Mouse (Mus musculus): ENCODE data around the gene Tmem186. TPM values are rescaled to one million over a fixed set of nuclear protein-coding genes. Genes with fewer than 3 reads are reported as not detected.
A peak's percentile ranks its signal among the peaks of the same experiment; 100 is the strongest.

Gene Tmem186
- polyA plus RNA-seq, 1 experiment from 2014 or later: 14.8 TPM

GRCm38 (mm10) chr16:8663022-8663421 is 25.5 kb upstream of the Tmem186 start:
- no peak overlapping the region for H3K4me3 ChIP-seq (ENCODE audit: low read depth, low read length)
- H3K4me2 ChIP-seq (ENCODE audit: low read length): no peak overlapping the region
- WGBS: 63% methylated on average over 1 of the region's 2 CpGs
- H3K9me3 ChIP-seq (replicated peaks; ENCODE audit: control insufficient read depth, low read length): no peaks in the 10 kb centered on the region
- DNase-seq (ENCODE audit: low spot score): no peak
- no peak overlapping the region for H3K9ac ChIP-seq (ENCODE audit: low read length)
- H3K27ac ChIP-seq (ENCODE audit: low read depth, low read length): no peak overlapping the region
- no peaks in the 10 kb centered on the region for H3K27me3 ChIP-seq (replicated peaks; ENCODE audit: control insufficient read depth, insufficient read depth, low read length)
- peaks cover 4% of the 10 kb centered on the region; the same call in 1 of the 2 replicates for H3K4me1 ChIP-seq (ENCODE audit: control insufficient read depth, insufficient read depth, low read length)
- peaks cover 55% of the 10 kb centered on the region for H3K36me3 ChIP-seq (ENCODE audit: control insufficient read depth, insufficient read depth, low read length)
- no peak for ATAC-seq

GRCm38 (mm10) chr16:8658764-8659163 is 21.3 kb upstream of the Tmem186 start:
- no peaks in the 10 kb centered on the region for H3K4me1 ChIP-seq (ENCODE audit: control insufficient read depth, insufficient read depth, low read length)
- H3K27me3 ChIP-seq (replicated peaks; ENCODE audit: control insufficient read depth, insufficient read depth, low read length): no peaks in the 10 kb centered on the region
- no peak for ATAC-seq
- peaks cover 86% of the 10 kb centered on the region for H3K36me3 ChIP-seq (ENCODE audit: control insufficient read depth, insufficient read depth, low read length)
- no peak overlapping the region for H3K27ac ChIP-seq (ENCODE audit: low read depth, low read length)
- H3K9ac ChIP-seq (ENCODE audit: low read length): no peak overlapping the region
- no peak overlapping the region for H3K4me3 ChIP-seq (ENCODE audit: low read depth, low read length)
- 88% methylated on average over 4 of the region's 4 CpGs for WGBS
- no peak overlapping the region for H3K4me2 ChIP-seq (ENCODE audit: low read length)
- DNase-seq (ENCODE audit: low spot score): no peak
- no peaks in the 10 kb centered on the region for H3K9me3 ChIP-seq (replicated peaks; ENCODE audit: control insufficient read depth, low read length)

GRCm38 (mm10) chr16:8658349-8658748 is 20.8 kb upstream of the Tmem186 start:
- no peaks in the 10 kb centered on the region for H3K4me1 ChIP-seq (ENCODE audit: control insufficient read depth, insufficient read depth, low read length)
- H3K4me3 ChIP-seq (ENCODE audit: low read depth, low read length): no peak overlapping the region
- no peaks in the 10 kb centered on the region for H3K27me3 ChIP-seq (replicated peaks; ENCODE audit: control insufficient read depth, insufficient read depth, low read length)
- H3K9me3 ChIP-seq (replicated peaks; ENCODE audit: control insufficient read depth, low read length): no peaks in the 10 kb centered on the region
- DNase-seq (ENCODE audit: low spot score) (no peak), ATAC-seq (no peak)
- H3K36me3 ChIP-seq (ENCODE audit: control insufficient read depth, insufficient read depth, low read length): peaks cover 86% of the 10 kb centered on the region
- 80% methylated on average over 4 of the region's 4 CpGs for WGBS
- no peak overlapping the region for H3K4me2 ChIP-seq (ENCODE audit: low read length)
- H3K27ac ChIP-seq (ENCODE audit: low read depth, low read length): no peak overlapping the region
- H3K9ac ChIP-seq (ENCODE audit: low read length): no peak overlapping the region

DNA sequence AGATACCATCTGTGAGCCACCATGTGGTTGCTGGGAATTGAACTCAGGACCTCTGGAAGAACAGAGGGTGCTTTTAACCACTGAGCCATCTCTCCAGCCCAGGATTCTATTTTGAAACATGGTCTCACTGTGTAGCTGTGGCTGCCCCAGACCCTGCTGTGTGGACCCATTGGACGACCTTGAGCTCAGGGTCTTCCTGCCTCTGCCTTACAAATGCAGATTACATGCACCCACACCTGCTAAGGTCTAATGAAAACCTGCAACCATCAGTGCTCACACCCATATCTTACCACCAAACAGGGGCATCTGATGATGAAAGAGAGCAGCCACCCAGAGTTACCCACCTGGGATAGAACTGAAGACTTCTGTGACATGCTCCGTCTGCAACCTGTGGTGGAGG is 18.7 kb upstream of the Tmem186 start:
- Histone ChIP-seq H3K4me2 (ENCODE audit: low read length) (no peak overlapping the region), H3K4me1 (ENCODE audit: control insufficient read depth, insufficient read depth, low read length) (no peaks in the 10 kb centered on the region), H3K36me3 (ENCODE audit: control insufficient read depth, insufficient read depth, low read length) (peaks cover 80% of the 10 kb centered on the region), H3K27ac (ENCODE audit: low read depth, low read length) (no peak overlapping the region), H3K4me3 (ENCODE audit: low read depth, low read length) (no peak overlapping the region), H3K9ac (ENCODE audit: low read length) (no peak overlapping the region), H3K9me3 (replicated peaks; ENCODE audit: control insufficient read depth, low read length) (no peaks in the 10 kb centered on the region), H3K27me3 (replicated peaks; ENCODE audit: control insufficient read depth, insufficient read depth, low read length) (no peaks in the 10 kb centered on the region)
- DNase-seq (ENCODE audit: low spot score): no peak
- 91% methylated on average over 2 of the region's 2 CpGs for WGBS
- no peak for ATAC-seq

DNA sequence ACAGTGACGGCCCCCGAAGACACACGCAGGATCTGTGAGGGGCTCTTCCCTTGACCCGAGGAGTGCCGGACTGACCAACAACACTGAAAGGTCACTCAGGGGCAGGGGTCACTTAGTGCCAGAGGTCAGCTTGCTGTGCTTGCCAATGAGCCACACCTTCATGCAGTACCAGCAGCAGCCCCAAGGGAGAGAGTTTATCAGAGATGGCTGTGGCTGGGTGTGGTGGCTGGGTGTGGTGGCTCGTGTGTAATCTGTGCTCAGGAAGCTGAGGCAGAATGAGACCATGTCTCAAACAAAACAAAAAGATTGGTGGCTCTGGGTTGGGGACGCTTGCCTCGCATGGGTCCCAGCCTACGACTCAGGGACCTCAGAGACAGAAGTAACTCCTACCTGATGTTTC is 18.1 kb upstream of the Tmem186 start:
- peaks cover 80% of the 10 kb centered on the region for H3K36me3 ChIP-seq (ENCODE audit: control insufficient read depth, insufficient read depth, low read length)
- no peak overlapping the region for H3K9ac ChIP-seq (ENCODE audit: low read length)
- no peak for ATAC-seq
- 91% methylated on average over 9 of the region's 9 CpGs for WGBS
- H3K4me2 ChIP-seq (ENCODE audit: low read length): no peak overlapping the region
- no peak for DNase-seq (ENCODE audit: low spot score)
- no peaks in the 10 kb centered on the region for H3K9me3 ChIP-seq (replicated peaks; ENCODE audit: control insufficient read depth, low read length)
- no peaks in the 10 kb centered on the region for H3K27me3 ChIP-seq (replicated peaks; ENCODE audit: control insufficient read depth, insufficient read depth, low read length)
- no peaks in the 10 kb centered on the region for H3K4me1 ChIP-seq (ENCODE audit: control insufficient read depth, insufficient read depth, low read length)
- H3K4me3 ChIP-seq (ENCODE audit: low read depth, low read length): no peak overlapping the region
- no peak overlapping the region for H3K27ac ChIP-seq (ENCODE audit: low read depth, low read length)

GRCm38 (mm10) chr16:8655108-8655507 is 17.6 kb upstream of the Tmem186 start:
- H3K36me3 ChIP-seq (ENCODE audit: control insufficient read depth, insufficient read depth, low read length): peaks cover 78% of the 10 kb centered on the region
- WGBS: 85% methylated on average over 6 of the region's 6 CpGs

DNA sequence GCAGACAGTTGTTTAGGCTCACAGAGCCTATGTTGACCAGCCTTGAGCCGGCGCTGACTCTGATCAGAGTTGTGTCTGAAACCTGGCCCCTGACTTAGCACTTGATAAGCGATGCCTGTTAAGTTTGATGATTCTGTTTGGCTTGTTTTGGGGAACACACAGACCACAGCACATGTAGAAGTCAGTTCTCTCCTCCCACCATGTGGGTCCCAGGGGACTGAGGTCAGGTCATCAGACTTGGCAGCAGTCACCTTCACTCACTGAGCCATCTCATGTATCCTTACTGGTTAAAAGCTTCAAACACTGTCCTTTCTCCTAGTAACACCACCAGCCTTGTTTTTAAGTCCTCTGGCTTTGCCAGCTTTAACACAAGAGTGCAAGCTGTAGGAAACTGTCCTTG is 12.5 kb upstream of the Tmem186 start:
- ATAC-seq (no peak), DNase-seq (ENCODE audit: low spot score) (no peak)
- H3K4me1 ChIP-seq (ENCODE audit: control insufficient read depth, insufficient read depth, low read length): no peaks in the 10 kb centered on the region
- no peak overlapping the region for H3K4me3 ChIP-seq (ENCODE audit: low read depth, low read length)
- H3K36me3 ChIP-seq (ENCODE audit: control insufficient read depth, insufficient read depth, low read length): peaks cover 78% of the 10 kb centered on the region
- no peak overlapping the region for H3K4me2 ChIP-seq (ENCODE audit: low read length)
- no peak overlapping the region for H3K27ac ChIP-seq (ENCODE audit: low read depth, low read length)
- WGBS: 98% methylated on average over 3 of the region's 3 CpGs
- no peaks in the 10 kb centered on the region for H3K9me3 ChIP-seq (replicated peaks; ENCODE audit: control insufficient read depth, low read length)
- no peaks in the 10 kb centered on the region for H3K27me3 ChIP-seq (replicated peaks; ENCODE audit: control insufficient read depth, insufficient read depth, low read length)
- no peak overlapping the region for H3K9ac ChIP-seq (ENCODE audit: low read length)

More at GRCm38 (mm10) chr16:8655108-8655507, 17.6 kb upstream of the Tmem186 start:
- no peaks in the 10 kb centered on the region for H3K27me3 ChIP-seq (replicated peaks; ENCODE audit: control insufficient read depth, insufficient read depth, low read length)
- H3K4me1 ChIP-seq (ENCODE audit: control insufficient read depth, insufficient read depth, low read length): no peaks in the 10 kb centered on the region
- H3K4me2 ChIP-seq (ENCODE audit: low read length): no peak overlapping the region
- DNase-seq (ENCODE audit: low spot score) (no peak), ATAC-seq (no peak)
- H3K9ac ChIP-seq (ENCODE audit: low read length): no peak overlapping the region
- no peak overlapping the region for H3K4me3 ChIP-seq (ENCODE audit: low read depth, low read length)
- H3K27ac ChIP-seq (ENCODE audit: low read depth, low read length): no peak overlapping the region
- H3K9me3 ChIP-seq (replicated peaks; ENCODE audit: control insufficient read depth, low read length): no peaks in the 10 kb centered on the region

DNA sequence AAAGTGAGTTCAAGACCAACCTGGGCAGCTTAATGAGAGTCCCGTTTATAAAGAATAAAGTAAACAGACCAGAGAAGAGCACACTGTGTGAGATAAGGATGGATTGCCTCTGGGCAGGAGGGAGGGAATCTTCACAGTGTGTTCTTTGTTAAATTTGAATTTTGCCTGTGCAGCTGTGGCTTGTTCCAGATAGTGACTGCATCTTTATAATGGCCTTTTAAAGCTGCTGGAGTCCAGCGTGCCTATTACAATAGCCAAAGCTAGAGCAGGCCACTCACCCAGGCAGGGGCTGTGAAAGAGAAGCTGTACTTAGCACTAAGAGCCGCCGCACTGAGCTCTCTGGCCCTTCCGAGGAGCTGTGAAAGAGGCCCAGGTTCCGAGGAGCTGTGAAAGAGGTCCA is 8.0 kb upstream of the Tmem186 start:
- no peak overlapping the region for H3K4me3 ChIP-seq (ENCODE audit: low read depth, low read length)
- no peaks in the 10 kb centered on the region for H3K9me3 ChIP-seq (replicated peaks; ENCODE audit: control insufficient read depth, low read length)
- no peak overlapping the region for H3K27ac ChIP-seq (ENCODE audit: low read depth, low read length)
- ATAC-seq (no peak), DNase-seq (ENCODE audit: low spot score) (no peak)
- peaks cover 72% of the 10 kb centered on the region for H3K36me3 ChIP-seq (ENCODE audit: control insufficient read depth, insufficient read depth, low read length)
- no peaks in the 10 kb centered on the region for H3K4me1 ChIP-seq (ENCODE audit: control insufficient read depth, insufficient read depth, low read length)
- no peak overlapping the region for H3K4me2 ChIP-seq (ENCODE audit: low read length)
- WGBS: 86% methylated on average over 6 of the region's 6 CpGs
- H3K27me3 ChIP-seq (replicated peaks; ENCODE audit: control insufficient read depth, insufficient read depth, low read length): no peaks in the 10 kb centered on the region
- H3K9ac ChIP-seq (ENCODE audit: low read length): no peak overlapping the region

- Histone ChIP-seq H3K9ac (ENCODE audit: low read length) (no peak overlapping the region), H3K27me3 (replicated peaks; ENCODE audit: control insufficient read depth, insufficient read depth, low read length) (no peaks in the 10 kb centered on the region), H3K4me3 (ENCODE audit: low read depth, low read length) (no peak overlapping the region), H3K4me1 (ENCODE audit: control insufficient read depth, insufficient read depth, low read length) (no peaks in the 10 kb centered on the region), H3K36me3 (ENCODE audit: control insufficient read depth, insufficient read depth, low read length) (peaks cover 57% of the 10 kb centered on the region), H3K4me2 (ENCODE audit: low read length) (no peak overlapping the region), H3K27ac (ENCODE audit: low read depth, low read length) (no peak overlapping the region), H3K9me3 (replicated peaks; ENCODE audit: control insufficient read depth, low read length) (no peaks in the 10 kb centered on the region)
- ATAC-seq (peak; percentile 62; the same call in 1 of the 2 replicates), DNase-seq (ENCODE audit: low spot score) (peak; percentile 45)
- WGBS: 87% methylated on average over 2 of the region's 2 CpGs
Observed at GRCm38 (mm10) chr16:8643855-8644254, 6.3 kb upstream of the Tmem186 start.

Data from forebrain, embryonic 14.5 days (tissue).